Mouse (Mus musculus) spleen, adult 2 months (tissue): Measurements from ENCODE around the gene Fam160b1.

ENCODE experiments used
- CTCF ChIP-seq: fragments of 200-500 bp; IDR thresholded peaks from 2 replicates; pipeline ENCODE4 v1.5.1; 2011; ENCODE audit warnings: mild to moderate bottlenecking, inconsistent platforms; ENCODE audit not compliant: insufficient read depth, insufficient read length, insufficient replicate concordance; ENCODE audit errors: extremely low read depth
- POLR2A ChIP-seq: fragments of 200-500 bp; IDR thresholded peaks from 2 replicates; pipeline ENCODE4 v1.6.1; 2011; ENCODE audit warnings: low read depth, low read length, inconsistent platforms

DNA sequence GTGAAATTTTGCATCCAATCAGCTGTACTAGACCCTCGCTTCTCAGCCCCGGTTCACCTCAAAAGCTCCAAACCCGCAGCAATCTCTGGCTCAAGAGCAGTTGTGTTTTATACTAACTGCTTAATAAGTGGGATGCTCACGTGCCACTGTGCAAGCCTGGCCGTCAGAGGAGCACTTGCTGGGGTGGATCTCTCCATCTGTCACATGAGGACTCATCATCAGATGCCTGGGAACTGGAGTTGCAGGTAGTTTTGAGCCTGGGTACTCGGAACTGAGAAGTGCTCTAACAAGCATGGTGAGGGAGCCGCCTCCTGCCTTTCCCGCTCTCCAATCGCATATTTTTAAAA is 44.0 kb downstream of the Fam160b1 start:
- TF ChIP-seq CTCF (no peak), POLR2A (no peak)
